Mouse (Mus musculus) MEL (cell line): ENCODE measurements at regions not wholly inside any gene's neighbourhood (a gene's known extent, or its start where the extent isn't known, plus 50 kb on each side); places are given as distances from the start of the nearest gene placed in this dataset.

ENCODE experiments used
- CTCF ChIP-seq, 3 experiments: IDR thresholded peaks in 2 of 3; conservative IDR thresholded peaks in 1 of 3; 2 replicates each; pipeline ENCODE4 v1.5.1; 2011 to 2012; ENCODE audit warnings: low read length in 3 of 3, low read depth in 2 of 3, mild to moderate bottlenecking in 2 of 3, improper control_type of control experiment in 1 of 3, inconsistent platforms in 1 of 3, mixed read lengths in 1 of 3, moderate library complexity in 1 of 3; ENCODE audit not compliant: control insufficient read depth in 1 of 3, insufficient read depth in 1 of 3, poor library complexity in 1 of 3, severe bottlenecking in 1 of 3
- GATA1 ChIP-seq: IDR thresholded peaks from 2 replicates; pipeline ENCODE4 v1.6.1; 2011; ENCODE audit warnings: low read depth, low read length, improper control_type of control experiment
- MAFK ChIP-seq: IDR thresholded peaks from 2 replicates; pipeline ENCODE4 v1.6.1; 2011; ENCODE audit warnings: low read depth, mild to moderate bottlenecking, low read length, improper control_type of control experiment, borderline replicate concordance
- MEF2A ChIP-seq: IDR thresholded peaks from 2 replicates; pipeline ENCODE4 v1.6.1; 2014; ENCODE audit warnings: low read depth, mild to moderate bottlenecking, inconsistent platforms, low read length, improper control_type of control experiment; ENCODE audit not compliant: poor library complexity, insufficient replicate concordance, severe bottlenecking; ENCODE audit errors: extremely low read depth
- ZKSCAN1 ChIP-seq: IDR thresholded peaks from 2 replicates; pipeline ENCODE4 v1.6.1; 2012; ENCODE audit warnings: low read depth, mild to moderate bottlenecking, inconsistent platforms, low read length, improper control_type of control experiment, moderate library complexity
- ZNF384 ChIP-seq: IDR thresholded peaks from 2 replicates; pipeline ENCODE4 v1.6.1; 2012; ENCODE audit warnings: low read depth, mild to moderate bottlenecking, inconsistent platforms, low read length, improper control_type of control experiment

DNA sequence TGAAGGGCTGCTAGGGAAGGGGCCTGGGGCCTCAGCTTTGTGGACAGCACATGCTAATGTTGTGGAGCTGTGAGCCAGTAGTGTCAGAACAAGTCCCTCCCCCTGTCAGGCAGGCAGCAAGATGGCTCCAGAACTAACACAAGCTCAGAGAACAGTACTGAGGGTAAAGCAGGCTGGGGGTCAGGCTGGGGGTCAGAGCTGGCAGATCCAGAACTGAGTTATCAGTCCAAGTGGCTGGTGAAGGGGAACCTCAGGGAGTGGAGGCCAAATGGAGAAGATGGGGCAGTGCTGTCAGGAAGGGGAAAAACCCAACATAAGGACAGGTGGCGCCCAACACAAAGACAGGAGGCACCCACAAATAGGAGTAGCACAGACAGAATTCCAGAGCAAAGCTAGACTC, 985.1 kb downstream of the 4930447A16Rik start:
- TF ChIP-seq GATA1 (no peak), ZKSCAN1 (no peak), CTCF (IDR thresholded peaks at IDR 0.05 in 2 of 3, conservative IDR thresholded peaks at IDR 0.05 in 1 of 3; ENCODE audit: control insufficient read depth in 1 of 3, insufficient read depth in 1 of 3, low read depth in 2 of 3, low read length in 3 of 3, poor library complexity in 1 of 3, severe bottlenecking in 1 of 3) (no peak), ZNF384 (no peak), MAFK (no peak), MEF2A (no peak)
